Mouse (Mus musculus): ENCODE data around the gene Tmprss13. TPM values are rescaled to one million over a fixed set of nuclear protein-coding genes. Genes with fewer than 3 reads are reported as not detected.
A peak's percentile ranks its signal among the peaks of the same experiment; 100 is the strongest.

The Tmprss13 gene
- polyA plus RNA-seq, 1 experiment, result not detected

GRCm38 (mm10) chr9:45373896-45374295 lies 55.0 kb downstream of the Tmprss13 start:
- H3K27ac ChIP-seq (ENCODE audit: insufficient read depth, low read length), result no peak overlapping the region
- H3K4me1 ChIP-seq (ENCODE audit: control insufficient read depth, insufficient read depth, low read length), result no peaks in the 10 kb centered on the region
- no peak for TF ChIP-seq POLR2A (IDR thresholded peaks at IDR 0.05; ENCODE audit: low read depth, low read length)
- no peak for TF ChIP-seq CTCF (IDR thresholded peaks at IDR 0.05; ENCODE audit: borderline replicate concordance, insufficient read depth, low read length)
- no peak overlapping the region for H3K4me3 ChIP-seq (ENCODE audit: insufficient read depth, low read length)

- H3K27ac ChIP-seq (ENCODE audit: insufficient read depth, low read length), result no peak overlapping the region
- TF ChIP-seq POLR2A (IDR thresholded peaks at IDR 0.05; ENCODE audit: low read depth, low read length) (no peak), CTCF (IDR thresholded peaks at IDR 0.05; ENCODE audit: borderline replicate concordance, insufficient read depth, low read length) (no peak)
- H3K4me1 ChIP-seq (ENCODE audit: control insufficient read depth, insufficient read depth, low read length), result no peaks in the 10 kb centered on the region
- no peak overlapping the region for H3K4me3 ChIP-seq (ENCODE audit: insufficient read depth, low read length)
These were observed 56.1 kb downstream of the Tmprss13 start for GRCm38 (mm10) chr9:45374988-45375502.

- H3K27ac ChIP-seq (ENCODE audit: insufficient read depth, low read length), result no peak overlapping the region
- no peaks in the 10 kb centered on the region for H3K4me1 ChIP-seq (ENCODE audit: control insufficient read depth, insufficient read depth, low read length)
- no peak for TF ChIP-seq POLR2A (IDR thresholded peaks at IDR 0.05; ENCODE audit: low read depth, low read length)
- TF ChIP-seq CTCF (IDR thresholded peaks at IDR 0.05; ENCODE audit: borderline replicate concordance, insufficient read depth, low read length), result no peak
- H3K4me3 ChIP-seq (ENCODE audit: insufficient read depth, low read length), result no peak overlapping the region
These were observed 57.5 kb downstream of the Tmprss13 start for GRCm38 (mm10) chr9:45376427-45376826.

GRCm38 (mm10) chr9:45376883-45377282 lies 58.0 kb downstream of the Tmprss13 start:
- TF ChIP-seq CTCF (IDR thresholded peaks at IDR 0.05; ENCODE audit: borderline replicate concordance, insufficient read depth, low read length) (no peak), POLR2A (IDR thresholded peaks at IDR 0.05; ENCODE audit: low read depth, low read length) (no peak)
- H3K4me3 ChIP-seq (ENCODE audit: insufficient read depth, low read length), result no peak overlapping the region
- no peak overlapping the region for H3K27ac ChIP-seq (ENCODE audit: insufficient read depth, low read length)
- H3K4me1 ChIP-seq (ENCODE audit: control insufficient read depth, insufficient read depth, low read length), result no peaks in the 10 kb centered on the region

GRCm38 (mm10) chr9:45380411-45381251 lies 61.7 kb downstream of the Tmprss13 start:
- H3K27ac ChIP-seq (ENCODE audit: insufficient read depth, low read length), result no peak overlapping the region
- TF ChIP-seq CTCF (IDR thresholded peaks at IDR 0.05; ENCODE audit: borderline replicate concordance, insufficient read depth, low read length) (no peak), POLR2A (IDR thresholded peaks at IDR 0.05; ENCODE audit: low read depth, low read length) (no peak)

GRCm38 (mm10) chr9:45382336-45382735 lies 63.4 kb downstream of the Tmprss13 start:
- TF ChIP-seq CTCF (IDR thresholded peaks at IDR 0.05; ENCODE audit: borderline replicate concordance, insufficient read depth, low read length) (no peak), POLR2A (IDR thresholded peaks at IDR 0.05; ENCODE audit: low read depth, low read length) (no peak)
- no peaks in the 10 kb centered on the region for H3K4me1 ChIP-seq (ENCODE audit: control insufficient read depth, insufficient read depth, low read length)
- H3K27ac ChIP-seq (ENCODE audit: insufficient read depth, low read length), result no peak overlapping the region
- no peak overlapping the region for H3K4me3 ChIP-seq (ENCODE audit: insufficient read depth, low read length)

More at GRCm38 (mm10) chr9:45380411-45381251, 61.7 kb downstream of the Tmprss13 start:
- Histone ChIP-seq H3K4me1 (ENCODE audit: control insufficient read depth, insufficient read depth, low read length) (no peaks in the 10 kb centered on the region), H3K4me3 (ENCODE audit: insufficient read depth, low read length) (no peak overlapping the region)

GRCm38 (mm10) chr9:45382834-45383233 lies 63.9 kb downstream of the Tmprss13 start:
- H3K4me1 ChIP-seq (ENCODE audit: control insufficient read depth, insufficient read depth, low read length), result no peaks in the 10 kb centered on the region
- no peak for TF ChIP-seq CTCF (IDR thresholded peaks at IDR 0.05; ENCODE audit: borderline replicate concordance, insufficient read depth, low read length)
- no peak for TF ChIP-seq POLR2A (IDR thresholded peaks at IDR 0.05; ENCODE audit: low read depth, low read length)
- no peak overlapping the region for H3K4me3 ChIP-seq (ENCODE audit: insufficient read depth, low read length)
- no peak overlapping the region for H3K27ac ChIP-seq (ENCODE audit: insufficient read depth, low read length)

- Histone ChIP-seq H3K4me1 (ENCODE audit: control insufficient read depth, insufficient read depth, low read length) (no peaks in the 10 kb centered on the region), H3K27ac (ENCODE audit: insufficient read depth, low read length) (no peak overlapping the region), H3K4me3 (ENCODE audit: insufficient read depth, low read length) (no peak overlapping the region)
- TF ChIP-seq POLR2A (IDR thresholded peaks at IDR 0.05; ENCODE audit: low read depth, low read length), result no peak
- no peak for TF ChIP-seq CTCF (IDR thresholded peaks at IDR 0.05; ENCODE audit: borderline replicate concordance, insufficient read depth, low read length)
These were observed 65.0 kb downstream of the Tmprss13 start for GRCm38 (mm10) chr9:45383883-45384282.

GRCm38 (mm10) chr9:45386698-45387097 lies 67.8 kb downstream of the Tmprss13 start:
- TF ChIP-seq POLR2A (IDR thresholded peaks at IDR 0.05; ENCODE audit: low read depth, low read length) (no peak), CTCF (IDR thresholded peaks at IDR 0.05; ENCODE audit: borderline replicate concordance, insufficient read depth, low read length) (no peak)
- Histone ChIP-seq H3K27ac (ENCODE audit: insufficient read depth, low read length) (no peak overlapping the region), H3K4me1 (ENCODE audit: control insufficient read depth, insufficient read depth, low read length) (no peaks in the 10 kb centered on the region), H3K4me3 (ENCODE audit: insufficient read depth, low read length) (no peak overlapping the region)

GRCm38 (mm10) chr9:45388385-45388994 lies 69.6 kb downstream of the Tmprss13 start:
- Histone ChIP-seq H3K4me1 (ENCODE audit: control insufficient read depth, insufficient read depth, low read length) (no peaks in the 10 kb centered on the region), H3K4me3 (ENCODE audit: insufficient read depth, low read length) (no peak overlapping the region), H3K27ac (ENCODE audit: insufficient read depth, low read length) (no peak overlapping the region)
- TF ChIP-seq POLR2A (IDR thresholded peaks at IDR 0.05; ENCODE audit: low read depth, low read length), result no peak
- peak; percentile 90 for TF ChIP-seq CTCF (IDR thresholded peaks at IDR 0.05; ENCODE audit: borderline replicate concordance, insufficient read depth, low read length)

Measured in embryonic fibroblast, embryonic 13.5 days (primary cell).